Mouse (Mus musculus): Measurements from ENCODE around the gene Tagap. TPM values are rescaled to one million over a fixed set of nuclear protein-coding genes. Genes with fewer than 3 reads are reported as not detected.

Gene Tagap
- total and polyA plus RNA-seq, 3 experiments: 14.2 to 20.9 (median 16.3) TPM

- peaks cover 12 to 29% of the 10 kb centered on the region in 2 experiments for H3K4me1 ChIP-seq (ENCODE audit: control insufficient read depth in 1 of 2, insufficient read depth in 2 of 2)
- no peak overlapping the region for H3K9ac ChIP-seq (ENCODE audit: insufficient read depth, low read depth)
- H3K4me3 ChIP-seq (replicated peaks in 1 of 3; ENCODE audit: low read depth in 2 of 3, low read length in 2 of 3, poor library complexity in 1 of 3): no peak overlapping the region
- no peak overlapping the region for H3K27ac ChIP-seq (ENCODE audit: insufficient read depth, low read depth)
- dilution Hi-C loops (cut with MboI; ENCODE audit: extremely low pct_ligation_motif_present, extremely low pct_unique_long_range_greater_than_20kb, low sequenced_read_pairs) (no loop called here), in situ Hi-C loops (cut with MboI; ENCODE audit: low pct_ligation_motif_present, low pct_unique_long_range_greater_than_20kb, low sequenced_read_pairs) (no loop called here)
- no peaks in the 10 kb centered on the region for H3K27me3 ChIP-seq (replicated peaks)
- TF ChIP-seq ETS1 (conservative IDR thresholded peaks at IDR 0.05; ENCODE audit: low read depth, low read length) (no peak), GABPA (IDR thresholded peaks at IDR 0.05; ENCODE audit: insufficient replicate concordance, low read depth, low read length) (no peak), USF2 (conservative IDR thresholded peaks at IDR 0.05; ENCODE audit: low read depth, low read length) (no peak), BHLHE40 (IDR thresholded peaks at IDR 0.05; ENCODE audit: low read depth, low read length) (no peak), MAZ (IDR thresholded peaks at IDR 0.05; ENCODE audit: low read depth, low read length) (no peak), TBP (conservative IDR thresholded peaks at IDR 0.05; ENCODE audit: low read depth, low read length) (no peak), POLR2A (IDR thresholded peaks at IDR 0.05; ENCODE audit: low read depth, low read length) (no peak), RCOR1 (conservative IDR thresholded peaks at IDR 0.05; ENCODE audit: low read depth, low read length) (no peak), SIN3A (IDR thresholded peaks at IDR 0.05; ENCODE audit: low read length) (no peak), USF1 (IDR thresholded peaks at IDR 0.05; ENCODE audit: low read depth, low read length) (no peak), TCF12 (IDR thresholded peaks at IDR 0.05; ENCODE audit: low read depth, low read length) (no peak)
- peaks cover 0 to 4% of the 10 kb centered on the region in 2 experiments for H3K36me3 ChIP-seq (replicated peaks in 1 of 2; ENCODE audit: control insufficient read depth in 1 of 2, insufficient read depth in 1 of 2, low read length in 1 of 2)
- no peak overlapping the region for H3K4me2 ChIP-seq (ENCODE audit: insufficient read depth, low read depth, poor library complexity, severe bottlenecking)
- DNase-seq (ENCODE audit: extremely low read depth): no peak
- peaks cover 2% of the 10 kb centered on the region for H3K79me2 ChIP-seq (replicated peaks; ENCODE audit: control insufficient read depth, extremely low read depth, insufficient read depth, poor library complexity, severe bottlenecking)
- H3K9me3 ChIP-seq (replicated peaks; ENCODE audit: low read length): no peaks in the 10 kb centered on the region
Measured at GRCm38 (mm10) chr17:7922564-7922963, 3.2 kb upstream of the Tagap start.

GRCm38 (mm10) chr17:7924185-7924725 lies 1.5 kb upstream of the Tagap start:
- Histone ChIP-seq H3K4me3 (replicated peaks in 1 of 3; ENCODE audit: low read depth in 2 of 3, low read length in 2 of 3, poor library complexity in 1 of 3) (no peak overlapping the region), H3K79me2 (replicated peaks; ENCODE audit: control insufficient read depth, extremely low read depth, insufficient read depth, poor library complexity, severe bottlenecking) (peaks cover 2% of the 10 kb centered on the region), H3K36me3 (replicated peaks in 1 of 2; ENCODE audit: control insufficient read depth in 1 of 2, insufficient read depth in 1 of 2, low read length in 1 of 2) (peaks cover 8 to 19% of the 10 kb centered on the region in 2 experiments), H3K9ac (ENCODE audit: insufficient read depth, low read depth) (no peak overlapping the region), H3K27ac (ENCODE audit: insufficient read depth, low read depth) (no peak overlapping the region), H3K4me2 (ENCODE audit: insufficient read depth, low read depth, poor library complexity, severe bottlenecking) (no peak overlapping the region), H3K4me1 (ENCODE audit: control insufficient read depth in 1 of 2, insufficient read depth in 2 of 2) (peaks cover 12 to 29% of the 10 kb centered on the region in 2 experiments), H3K9me3 (replicated peaks; ENCODE audit: low read length) (no peaks in the 10 kb centered on the region), H3K27me3 (replicated peaks) (no peaks in the 10 kb centered on the region)
- TF ChIP-seq USF2 (conservative IDR thresholded peaks at IDR 0.05; ENCODE audit: low read depth, low read length) (no peak), JUND (conservative IDR thresholded peaks at IDR 0.05; ENCODE audit: low read depth, low read length) (no peak), ZKSCAN1 (IDR thresholded peaks at IDR 0.05; ENCODE audit: borderline replicate concordance, low read depth, low read length) (no peak)
- DNase-seq (ENCODE audit: extremely low read depth): no peak
- in situ Hi-C loops (cut with MboI; ENCODE audit: low pct_ligation_motif_present, low pct_unique_long_range_greater_than_20kb, low sequenced_read_pairs): no loop called here
- dilution Hi-C loops (cut with MboI; ENCODE audit: extremely low pct_ligation_motif_present, extremely low pct_unique_long_range_greater_than_20kb, low sequenced_read_pairs): no loop called here
